Mouse (Mus musculus) layer of hippocampus, adult 9-11 months (tissue): Measurements from ENCODE around the gene Tbc1d16.
"Not testable (repeated sequence)": the region's sequence is repeated elsewhere in the genome, so short reads cannot be mapped to it uniquely, and the experiment has no call there.

ENCODE experiments used
- DNase-seq: peaks from one replicate; pipeline ENCODE4 v3.0.0; 2022

Gene Tbc1d16

GRCm38 (mm10) chr11:119228091-119228781, at the start of gene Tbc1d16, which contains the start of gene Ccdc40:
Tbc1d16 (minus strand) TSS chr11:119228499.
Ccdc40 (plus strand) TSS chr11:119228572.
- peak; percentile 38 for DNase-seq

- DNase-seq, result no peak
Measured at GRCm38 (mm10) chr11:119273186-119273930, 45.1 kb upstream of the Tbc1d16 start.

GRCm38 (mm10) chr11:119272492-119272891, 44.2 kb upstream of the Tbc1d16 start:
- DNase-seq, result not testable (repeated sequence)

GRCm38 (mm10) chr11:119268557-119269195, 40.4 kb upstream of the Tbc1d16 start:
- DNase-seq, result peak; percentile 83

- DNase-seq, result peak; percentile 98
Measured at GRCm38 (mm10) chr11:119267768-119268556, 39.7 kb upstream of the Tbc1d16 start, which contains the start of gene Gaa. Gaa (plus strand) TSS chr11:119267887.

GRCm38 (mm10) chr11:119267241-119267674, 39.0 kb upstream of the Tbc1d16 start:
- DNase-seq, result peak; percentile 49

GRCm38 (mm10) chr11:119265811-119266210, 37.5 kb upstream of the Tbc1d16 start:
- DNase-seq, result no peak

GRCm38 (mm10) chr11:119264413-119264812, 36.1 kb upstream of the Tbc1d16 start:
- DNase-seq, result no peak

GRCm38 (mm10) chr11:119259977-119260376, 31.7 kb upstream of the Tbc1d16 start:
- no peak for DNase-seq

GRCm38 (mm10) chr11:119258572-119259322, 30.4 kb upstream of the Tbc1d16 start:
- DNase-seq, result peak; percentile 71

GRCm38 (mm10) chr11:119258216-119258571, 29.9 kb upstream of the Tbc1d16 start:
- no peak for DNase-seq

- DNase-seq, result not testable (repeated sequence)
Measured at GRCm38 (mm10) chr11:119256557-119256956, 28.3 kb upstream of the Tbc1d16 start.

GRCm38 (mm10) chr11:119252854-119253541, 24.7 kb upstream of the Tbc1d16 start:
- no peak for DNase-seq

- DNase-seq, result no peak
Measured at GRCm38 (mm10) chr11:119250998-119251397, 22.7 kb upstream of the Tbc1d16 start.

- no peak for DNase-seq
Measured at GRCm38 (mm10) chr11:119249011-119249410, 20.7 kb upstream of the Tbc1d16 start.

GRCm38 (mm10) chr11:119245543-119245942, 17.2 kb upstream of the Tbc1d16 start:
- DNase-seq, result not testable (repeated sequence)

- no peak for DNase-seq
Measured at GRCm38 (mm10) chr11:119239480-119239879, 11.2 kb upstream of the Tbc1d16 start.

GRCm38 (mm10) chr11:119238305-119238721, 10.0 kb upstream of the Tbc1d16 start:
- peak; percentile 52 for DNase-seq

GRCm38 (mm10) chr11:119237568-119238304, 9.4 kb upstream of the Tbc1d16 start:
- no peak for DNase-seq

- DNase-seq, result no peak
Measured at GRCm38 (mm10) chr11:119237007-119237406, 8.7 kb upstream of the Tbc1d16 start.
